Mouse (Mus musculus): ENCODE data around the gene Eml4.

DNA sequence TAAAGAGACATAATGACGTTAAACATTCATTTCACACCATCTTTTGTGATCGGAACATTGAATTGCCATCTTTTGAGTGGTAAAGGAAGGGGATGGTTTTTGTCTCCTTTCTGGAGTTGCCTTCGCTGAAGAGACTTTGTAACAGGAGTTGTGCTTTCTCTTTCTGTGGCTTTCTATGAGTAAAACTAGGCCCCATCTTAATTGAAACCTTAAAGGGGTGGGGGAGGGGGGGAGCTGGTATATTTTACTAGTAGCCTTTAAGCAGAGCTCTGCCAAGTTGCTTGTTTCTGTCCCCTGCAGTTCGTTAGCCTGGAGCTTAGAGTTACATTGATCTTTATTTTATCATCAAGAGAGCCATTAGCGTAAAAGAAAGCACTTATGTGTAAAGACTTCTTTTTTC is 2.3 kb downstream of the Eml4 start:
- no peak for TF ChIP-seq POLR2A (IDR thresholded peaks at IDR 0.05; ENCODE audit: low read depth, low read length)
- no peak for TF ChIP-seq TCF12 (IDR thresholded peaks at IDR 0.05; ENCODE audit: low read depth, low read length)
